Mouse (Mus musculus): ENCODE results near the gene Alg9. TPM values are rescaled to one million over a fixed set of nuclear protein-coding genes. Genes with fewer than 3 reads are reported as not detected.

The Alg9 gene
- polyA plus RNA-seq (2015; fragmentation: Nextera tagmentation; extraction: Ambion mirVana) = 41.8 and 44.3 TPM in 2 replicates

- Histone ChIP-seq H3K4me2 (replicated peaks; ENCODE audit: low read depth, low read length) (peak within 1 kb of the TSS; percentile 82), H3K4me3 (ENCODE audit: low read length) (peak within 1 kb of the TSS; percentile 95), H3K27ac (ENCODE audit: low read length) (peak within 1 kb of the TSS; percentile 84), H3K9me3 (ENCODE audit: low read length) (no peaks in the 10 kb centered on the region), H3K9ac (replicated peaks; ENCODE audit: low read length) (peak within 1 kb of the TSS; percentile 97), H3K36me3 (ENCODE audit: insufficient read depth, low read length) (peaks cover 16% of the 10 kb centered on the region), H3K4me1 (ENCODE audit: insufficient read depth, low read length) (peaks cover 18% of the 10 kb centered on the region), H3K27me3 (ENCODE audit: insufficient read depth, low read length) (no peaks in the 10 kb centered on the region)
- ATAC-seq (ENCODE audit: low FRiP score, low TSS enrichment) = peak; percentile 88
- WGBS = 0% methylated on average over 35 of the region's 51 CpGs
Measured at GRCm38 (mm10) chr9:50774991-50775612, at the start of gene Alg9, which contains the start of gene 1110032A03Rik. Alg9 (plus strand) TSS chr9:50775019. 1110032A03Rik (minus strand) TSS chr9:50775520.

- Histone ChIP-seq H3K36me3 (ENCODE audit: insufficient read depth, low read length) (no peaks in the 10 kb centered on the region), H3K9me3 (ENCODE audit: low read length) (no peaks in the 10 kb centered on the region), H3K27me3 (ENCODE audit: insufficient read depth, low read length) (no peaks in the 10 kb centered on the region), H3K9ac (replicated peaks; ENCODE audit: low read length) (no peak overlapping the region), H3K4me2 (replicated peaks; ENCODE audit: low read depth, low read length) (no peak overlapping the region), H3K4me3 (ENCODE audit: low read length) (no peak overlapping the region), H3K4me1 (ENCODE audit: insufficient read depth, low read length) (peaks cover 18% of the 10 kb centered on the region), H3K27ac (ENCODE audit: low read length) (no peak overlapping the region)
- WGBS = 43% methylated on average over 8 of the region's 8 CpGs
- no peak for ATAC-seq (ENCODE audit: low FRiP score, low TSS enrichment)
Measured at GRCm38 (mm10) chr9:50725921-50726590, 48.8 kb upstream of the Alg9 start.

- H3K27ac ChIP-seq (ENCODE audit: low read length) = no peak overlapping the region
- peak overlapping the region; percentile 91 for H3K4me2 ChIP-seq (replicated peaks; ENCODE audit: low read depth, low read length)
- H3K4me1 ChIP-seq (ENCODE audit: insufficient read depth, low read length) = peaks cover 13% of the 10 kb centered on the region
- H3K27me3 ChIP-seq (ENCODE audit: insufficient read depth, low read length) = no peaks in the 10 kb centered on the region
- peak; percentile 28; the same call in 1 of the 2 replicates for ATAC-seq (ENCODE audit: low FRiP score, low TSS enrichment)
- H3K9me3 ChIP-seq (ENCODE audit: low read length) = no peaks in the 10 kb centered on the region
- H3K9ac ChIP-seq (replicated peaks; ENCODE audit: low read length) = peak overlapping the region; percentile 72
- peak overlapping the region; percentile 65 for H3K4me3 ChIP-seq (ENCODE audit: low read length)
- WGBS = 3% methylated on average over 30 of the region's 30 CpGs
- no peaks in the 10 kb centered on the region for H3K36me3 ChIP-seq (ENCODE audit: insufficient read depth, low read length)
Measured at GRCm38 (mm10) chr9:50727171-50727924, 47.5 kb upstream of the Alg9 start.

GRCm38 (mm10) chr9:50727925-50728651 lies 46.7 kb upstream of the Alg9 start:
- peaks cover 13% of the 10 kb centered on the region for H3K4me1 ChIP-seq (ENCODE audit: insufficient read depth, low read length)
- peak overlapping the region; percentile 91 for H3K4me2 ChIP-seq (replicated peaks; ENCODE audit: low read depth, low read length)
- peak overlapping the region; percentile 72 for H3K9ac ChIP-seq (replicated peaks; ENCODE audit: low read length)
- 0% methylated on average over 45 of the region's 45 CpGs for WGBS
- no peaks in the 10 kb centered on the region for H3K27me3 ChIP-seq (ENCODE audit: insufficient read depth, low read length)
- H3K9me3 ChIP-seq (ENCODE audit: low read length) = no peaks in the 10 kb centered on the region
- H3K36me3 ChIP-seq (ENCODE audit: insufficient read depth, low read length) = no peaks in the 10 kb centered on the region
- no peak overlapping the region for H3K27ac ChIP-seq (ENCODE audit: low read length)
- peak; percentile 98 for ATAC-seq (ENCODE audit: low FRiP score, low TSS enrichment)
- H3K4me3 ChIP-seq (ENCODE audit: low read length) = peak overlapping the region; percentile 65

- no peaks in the 10 kb centered on the region for H3K9me3 ChIP-seq (ENCODE audit: low read length)
- H3K27me3 ChIP-seq (ENCODE audit: insufficient read depth, low read length) = no peaks in the 10 kb centered on the region; the same call in 1 of the 2 replicates
- H3K9ac ChIP-seq (replicated peaks; ENCODE audit: low read length) = 0 out of 2 replicates have a peak overlapping the region, but pooled peaks have one; percentile 10
- H3K36me3 ChIP-seq (ENCODE audit: insufficient read depth, low read length) = no peaks in the 10 kb centered on the region
- peak overlapping the region; percentile 37; the same call in 1 of the 2 replicates for H3K27ac ChIP-seq (ENCODE audit: low read length)
- 30% methylated on average over 4 of the region's 4 CpGs for WGBS
- no peak for ATAC-seq (ENCODE audit: low FRiP score, low TSS enrichment)
- H3K4me1 ChIP-seq (ENCODE audit: insufficient read depth, low read length) = peaks cover 13% of the 10 kb centered on the region
- H3K4me2 ChIP-seq (replicated peaks; ENCODE audit: low read depth, low read length) = no peak overlapping the region
- H3K4me3 ChIP-seq (ENCODE audit: low read length) = no peak overlapping the region
Measured at GRCm38 (mm10) chr9:50729600-50729999, 45.2 kb upstream of the Alg9 start.

GRCm38 (mm10) chr9:50732560-50732959 lies 42.3 kb upstream of the Alg9 start:
- no peak overlapping the region for H3K4me3 ChIP-seq (ENCODE audit: low read length)
- no peak overlapping the region for H3K9ac ChIP-seq (replicated peaks; ENCODE audit: low read length)
- no peaks in the 10 kb centered on the region for H3K36me3 ChIP-seq (ENCODE audit: insufficient read depth, low read length)
- H3K27me3 ChIP-seq (ENCODE audit: insufficient read depth, low read length) = no peaks in the 10 kb centered on the region; the same call in 1 of the 2 replicates
- 17% methylated on average over 4 of the region's 4 CpGs for WGBS
- no peak overlapping the region for H3K27ac ChIP-seq (ENCODE audit: low read length)
- no peaks in the 10 kb centered on the region for H3K9me3 ChIP-seq (ENCODE audit: low read length)
- no peak for ATAC-seq (ENCODE audit: low FRiP score, low TSS enrichment)
- H3K4me1 ChIP-seq (ENCODE audit: insufficient read depth, low read length) = peaks cover under 1% of the 10 kb centered on the region
- H3K4me2 ChIP-seq (replicated peaks; ENCODE audit: low read depth, low read length) = no peak overlapping the region

GRCm38 (mm10) chr9:50734989-50735388 lies 39.8 kb upstream of the Alg9 start:
- Histone ChIP-seq H3K27ac (ENCODE audit: low read length) (no peak overlapping the region), H3K27me3 (ENCODE audit: insufficient read depth, low read length) (no peaks in the 10 kb centered on the region; the same call in 1 of the 2 replicates), H3K4me2 (replicated peaks; ENCODE audit: low read depth, low read length) (no peak overlapping the region; the same call in 1 of the 2 replicates), H3K9ac (replicated peaks; ENCODE audit: low read length) (no peak overlapping the region), H3K4me1 (ENCODE audit: insufficient read depth, low read length) (peaks cover 6% of the 10 kb centered on the region), H3K36me3 (ENCODE audit: insufficient read depth, low read length) (no peaks in the 10 kb centered on the region), H3K9me3 (ENCODE audit: low read length) (no peaks in the 10 kb centered on the region), H3K4me3 (ENCODE audit: low read length) (no peak overlapping the region)
- ATAC-seq (ENCODE audit: low FRiP score, low TSS enrichment) = no peak
- 2% methylated on average over 9 of the region's 9 CpGs for WGBS

GRCm38 (mm10) chr9:50738914-50739870 lies 35.6 kb upstream of the Alg9 start, which contains the start of gene Dixdc1:
Dixdc1 (minus strand) TSS chr9:50739517.
- no peaks in the 10 kb centered on the region for H3K36me3 ChIP-seq (ENCODE audit: insufficient read depth, low read length)
- peaks cover 6% of the 10 kb centered on the region for H3K4me1 ChIP-seq (ENCODE audit: insufficient read depth, low read length)
- no peak within 1 kb of the TSS for H3K27ac ChIP-seq (ENCODE audit: low read length)
- peak within 1 kb of the TSS; percentile 51; the same call in 1 of the 2 replicates for H3K9ac ChIP-seq (replicated peaks; ENCODE audit: low read length)
- H3K27me3 ChIP-seq (ENCODE audit: insufficient read depth, low read length) = no peaks in the 10 kb centered on the region; the same call in 1 of the 2 replicates
- WGBS = 13% methylated on average over 36 of the region's 36 CpGs
- H3K4me2 ChIP-seq (replicated peaks; ENCODE audit: low read depth, low read length) = peak within 1 kb of the TSS; percentile 69
- H3K4me3 ChIP-seq (ENCODE audit: low read length) = peak within 1 kb of the TSS; percentile 48
- H3K9me3 ChIP-seq (ENCODE audit: low read length) = no peaks in the 10 kb centered on the region
- peak; percentile 98 for ATAC-seq (ENCODE audit: low FRiP score, low TSS enrichment)

Measured in kidney, embryonic 16.5 days (tissue).